Mouse (Mus musculus): Measurements from ENCODE around the gene Fbf1. TPM values are rescaled to one million over a fixed set of nuclear protein-coding genes. Genes with fewer than 3 reads are reported as not detected.
A peak's percentile ranks its signal among the peaks of the same experiment; 100 is the strongest.
"Not testable (repeated sequence)": the region's sequence is repeated elsewhere in the genome, so short reads cannot be mapped to it uniquely, and the experiment has no call there.

Fbf1 gene
- total RNA-seq, 2 experiments from 2014 or later: 6.0 to 6.1 TPM

GRCm38 (mm10) chr11:116142211-116142991, 25.6 kb downstream of the Fbf1 start:
- peak; percentile 60 for ATAC-seq (replicated peaks; ENCODE audit: low FRiP score, poor library complexity, severe bottlenecking)

GRCm38 (mm10) chr11:116138468-116139138, 29.4 kb downstream of the Fbf1 start, which contains the start of gene Mrpl38:
Gene Mrpl38, minus strand, starts transcription at chr11:116138868.
- peak; percentile 74 for ATAC-seq (replicated peaks; ENCODE audit: low FRiP score, poor library complexity, severe bottlenecking)

GRCm38 (mm10) chr11:116138096-116138467, 29.9 kb downstream of the Fbf1 start:
- no peak for ATAC-seq (replicated peaks; ENCODE audit: low FRiP score, poor library complexity, severe bottlenecking)

- no peak for ATAC-seq (replicated peaks; ENCODE audit: low FRiP score, poor library complexity, severe bottlenecking)
Observed at GRCm38 (mm10) chr11:116134171-116134570, 33.8 kb downstream of the Fbf1 start.

GRCm38 (mm10) chr11:116133497-116133896, 34.5 kb downstream of the Fbf1 start:
- ATAC-seq (replicated peaks; ENCODE audit: low FRiP score, poor library complexity, severe bottlenecking): no peak

- ATAC-seq (replicated peaks; ENCODE audit: low FRiP score, poor library complexity, severe bottlenecking): no peak
Observed at GRCm38 (mm10) chr11:116132366-116133333, 35.3 kb downstream of the Fbf1 start.

GRCm38 (mm10) chr11:116131349-116132170, 36.4 kb downstream of the Fbf1 start:
- no peak for ATAC-seq (replicated peaks; ENCODE audit: low FRiP score, poor library complexity, severe bottlenecking)

GRCm38 (mm10) chr11:116130488-116131205, 37.3 kb downstream of the Fbf1 start, which contains the start of gene Trim65:
Gene Trim65, minus strand, starts transcription at chr11:116131128.
- peak; percentile 78 for ATAC-seq (replicated peaks; ENCODE audit: low FRiP score, poor library complexity, severe bottlenecking)

- ATAC-seq (replicated peaks; ENCODE audit: low FRiP score, poor library complexity, severe bottlenecking): no peak; the same call in 1 of the 2 replicates
Observed at GRCm38 (mm10) chr11:116129993-116130487, 37.9 kb downstream of the Fbf1 start.

- ATAC-seq (replicated peaks; ENCODE audit: low FRiP score, poor library complexity, severe bottlenecking): no peak
Observed at GRCm38 (mm10) chr11:116129091-116129790, 38.7 kb downstream of the Fbf1 start.

GRCm38 (mm10) chr11:116127986-116128385, 40.0 kb downstream of the Fbf1 start:
- ATAC-seq (replicated peaks; ENCODE audit: low FRiP score, poor library complexity, severe bottlenecking): no peak

GRCm38 (mm10) chr11:116127156-116127980, 40.6 kb downstream of the Fbf1 start, which contains the start of gene Trim47:
Gene Trim47, minus strand, starts transcription at chr11:116127210.
- no peak for ATAC-seq (replicated peaks; ENCODE audit: low FRiP score, poor library complexity, severe bottlenecking)

- ATAC-seq (replicated peaks; ENCODE audit: low FRiP score, poor library complexity, severe bottlenecking): no peak
Observed at GRCm38 (mm10) chr11:116126261-116126660, 41.7 kb downstream of the Fbf1 start.

- not testable (repeated sequence) for ATAC-seq (replicated peaks; ENCODE audit: low FRiP score, poor library complexity, severe bottlenecking)
Observed at GRCm38 (mm10) chr11:116121731-116122245, 46.2 kb downstream of the Fbf1 start.

- 0 out of 2 replicates have a peak, but pooled peaks have one; percentile 59 for ATAC-seq (replicated peaks; ENCODE audit: low FRiP score, poor library complexity, severe bottlenecking)
Observed at GRCm38 (mm10) chr11:116117819-116118218, 50.1 kb downstream of the Fbf1 start.

GRCm38 (mm10) chr11:116117241-116117640, 50.7 kb downstream of the Fbf1 start:
- ATAC-seq (replicated peaks; ENCODE audit: low FRiP score, poor library complexity, severe bottlenecking): peak; percentile 37

Measured in erythroblast, adult 5-6 weeks (primary cell).